11 mouse cellular contexts compared by ENCODE assay signal in the genomic region with DNA sequence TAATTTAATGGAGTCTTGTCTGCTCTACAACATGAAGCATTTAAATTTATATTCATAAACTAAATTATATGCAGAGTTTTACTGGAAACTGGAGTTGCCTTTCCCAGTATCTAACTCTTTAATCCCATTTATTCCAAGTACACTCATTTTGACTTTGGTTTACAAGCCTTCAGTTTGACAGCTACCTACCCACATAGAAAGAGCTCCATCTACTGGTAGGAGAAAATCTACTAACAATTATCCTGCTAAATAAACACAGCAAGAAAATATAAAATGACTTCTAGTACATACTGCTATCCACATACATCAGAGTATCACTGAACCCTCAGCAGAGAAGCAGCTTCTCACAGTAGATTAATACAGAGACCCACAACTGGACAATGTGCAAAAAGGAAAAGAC. TPM values are rescaled to one million over a fixed set of nuclear protein-coding genes. Genes with fewer than 3 reads are reported as not detected.
DNase-seq lines count a peak whose midpoint lies in the region; ATAC-seq and TF ChIP-seq lines count a peak whose summit lies in the region.
"Had no signal": no experiment of that assay in that cellular context is flagged by ENCODE, and none has a peak within 500 bp of the region (broad histone marks: within the 10 kb centered on the region; RNA-seq: fewer than 3 reads in every experiment).

No protein-coding gene starts in this region.

- no peak for DNase-seq in layer of hippocampus, adult 2 months (ENCODE audit: low spot score in 2 of 2)
- no peak for DNase-seq in layer of hippocampus, adult 9-11 months
- DNase-seq in thymus, postnatal 0 days (ENCODE audit: low spot score) = peak; percentile 42
- DNase-seq in thymus, adult 18-20 months = no peak
- no peak for DNase-seq in Patski (ENCODE audit: low read depth, low spot score)
- DNase-seq in stomach, postnatal 0 days (ENCODE audit: low spot score) = no peak
- DNase-seq in adrenal gland, postnatal 25 days = no peak

- no peak overlapping the region for H3K4me2 ChIP-seq in stomach, postnatal 0 days (replicated peaks; ENCODE audit: low read depth)
- H3K4me2 ChIP-seq: midbrain, embryonic 15.5 days had no signal

- in situ Hi-C loops in Patski (cut with MboI; ENCODE audit: low pct_unique_long_range_greater_than_20kb) = no loop called here

- POLR2A ChIA-PET in Patski (lab: Charles Lee) = no interaction called here

- H3K36me3 ChIP-seq in stomach, postnatal 0 days (ENCODE audit: control insufficient read depth, insufficient read depth, low read length) = no peaks in the 10 kb centered on the region; the same call in 1 of the 2 replicates
- H3K36me3 ChIP-seq: midbrain, embryonic 15.5 days had no signal

- no peak overlapping the region for H3K4me3 ChIP-seq in layer of hippocampus, adult 2 months
- no peak overlapping the region for H3K4me3 ChIP-seq in stomach, postnatal 0 days (ENCODE audit: low read depth, low read length)
- H3K4me3 ChIP-seq: midbrain, embryonic 15.5 days had no signal

- no peak overlapping the region for H3K27ac ChIP-seq in layer of hippocampus, adult 2 months
- no peak overlapping the region for H3K27ac ChIP-seq in stomach, postnatal 0 days (replicated peaks)
- H3K27ac ChIP-seq: midbrain, embryonic 15.5 days had no signal

- no peaks in the 10 kb centered on the region for H3K9me3 ChIP-seq in stomach, postnatal 0 days (ENCODE audit: control insufficient read depth, low read length)
- H3K9me3 ChIP-seq: midbrain, embryonic 15.5 days had no signal

- CTCF ChIA-PET in Patski (lab: Charles Lee) = interaction anchor here (0.6 to 1.8 kb wide), 8 partner anchors 11 to 78 kb away, joined by 3 to 10 read pairs (median 3); no protein-coding TSS in a partner anchor

- TF ChIP-seq CTCF in layer of hippocampus, adult 2 months (conservative IDR thresholded peaks at IDR 0.05) = peak; percentile 82
- TF ChIP-seq CTCF in Patski (IDR thresholded peaks at IDR 0.05) = peak; percentile 41
- TF ChIP-seq CTCF in stomach, postnatal 0 days (IDR thresholded peaks at IDR 0.05; ENCODE audit: low read depth) = peak; percentile 71

- no peaks in the 10 kb centered on the region for H3K4me1 ChIP-seq in stomach, postnatal 0 days (replicated peaks; ENCODE audit: control insufficient read depth, insufficient read depth)
- H3K4me1 ChIP-seq: midbrain, embryonic 15.5 days had no signal

- no peaks in the 10 kb centered on the region for H3K27me3 ChIP-seq in Patski
- H3K27me3 ChIP-seq in stomach, postnatal 0 days (ENCODE audit: control insufficient read depth, insufficient read depth, low read length) = no peaks in the 10 kb centered on the region
- H3K27me3 ChIP-seq: midbrain, embryonic 15.5 days had no signal

- TF ChIP-seq EP300 in stomach, postnatal 0 days (optimal IDR thresholded peaks at IDR 0.05) = no peak

- H3K9ac ChIP-seq in stomach, postnatal 0 days (ENCODE audit: low read length) = no peak overlapping the region
- H3K9ac ChIP-seq: midbrain, embryonic 15.5 days had no signal

- ATAC-seq in Patski = no peak
- no peak for ATAC-seq in stomach, postnatal 0 days (ENCODE audit: low FRiP score, low TSS enrichment)
- no peak for ATAC-seq in monocyte, adult 5-6 weeks (replicated peaks; ENCODE audit: insufficient number of reproducible peaks, low FRiP score, low TSS enrichment, poor library complexity, severe bottlenecking)
- ATAC-seq: activated CD4-positive, CD25-positive, alpha-beta regulatory T cell, adult 4 months; inflammation-experienced regulatory T-cells, adult 6 months; midbrain, embryonic 15.5 days had no signal

RNA-seq across cellular contexts. Expression of a gene that starts 9.3 kb away (rescaled TPM):
- total RNA-seq in layer of hippocampus, adult 2 months (2021) = 10 to 100 TPM; 29.6 to 31.1 TPM
- polyA plus RNA-seq in thymus, postnatal 0 days (2015; fragmentation: Nextera tagmentation; extraction: Ambion mirVana) = 7.3 and 8.7 TPM in 2 replicates
- 38.0 TPM for polyA plus RNA-seq in Patski (2021)
- polyA plus RNA-seq in stomach, postnatal 0 days (2015; fragmentation: Nextera tagmentation; extraction: Ambion mirVana) = 6.9 and 7.1 TPM in 2 replicates
- 51.0 to 76.4 TPM (median 65.5 TPM) in 3 replicates for total RNA-seq in monocyte, adult 5-6 weeks (2017)
- total RNA-seq in adrenal gland, postnatal 25 days (2021) = 35.3 and 40.8 TPM in 2 replicates
